Mouse (Mus musculus) spleen, embryonic (tissue): ENCODE results near the gene Ppig.

ENCODE experiments used
- CTCF ChIA-PET: fragments of 350-600 bp; sonication (Branson Sonifier 250); formaldehyde crosslinking; loops from one replicate; lab custom pipeline; 2022; lab: Charles Lee

The Ppig gene

DNA sequence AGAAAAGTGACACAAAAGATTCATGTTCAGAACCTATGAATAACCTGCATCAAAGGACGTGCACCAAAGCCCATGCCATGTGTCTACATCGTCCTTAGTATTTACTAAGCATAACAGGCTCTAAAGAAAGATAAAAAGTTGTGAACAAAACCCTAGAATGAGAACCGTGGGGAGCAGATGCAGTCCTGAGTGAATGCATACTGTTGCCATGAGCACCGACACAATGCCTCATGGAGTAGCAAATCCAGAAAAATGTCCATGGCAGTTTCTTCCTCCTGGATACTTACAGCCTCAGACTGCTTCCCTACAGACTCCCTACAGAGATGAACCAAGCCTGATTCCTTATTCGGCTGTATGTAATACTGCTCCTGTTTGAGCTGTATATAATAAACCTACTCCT lies 38.6 kb downstream of the Ppig start:
- CTCF ChIA-PET = no interaction called here

DNA sequence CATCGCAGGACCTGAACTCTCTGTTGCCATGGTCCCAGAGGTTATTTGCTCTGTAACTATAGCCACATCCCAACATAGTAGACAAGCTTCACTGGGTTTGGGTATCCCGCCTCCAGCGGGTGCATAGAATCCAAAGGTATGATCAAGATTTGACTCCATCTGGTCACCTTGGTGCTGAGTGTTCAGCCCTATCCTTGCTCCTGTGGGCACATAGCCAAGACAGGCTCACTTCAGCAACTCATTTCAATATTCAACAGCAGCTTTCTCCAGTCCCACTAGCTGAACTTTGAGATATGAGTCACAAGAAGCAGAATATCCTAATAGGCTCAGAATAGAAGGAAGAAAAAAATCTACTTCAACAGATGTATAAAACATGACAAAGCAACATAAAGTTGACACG lies 41.0 kb downstream of the Ppig start:
- CTCF ChIA-PET = no interaction called here

DNA sequence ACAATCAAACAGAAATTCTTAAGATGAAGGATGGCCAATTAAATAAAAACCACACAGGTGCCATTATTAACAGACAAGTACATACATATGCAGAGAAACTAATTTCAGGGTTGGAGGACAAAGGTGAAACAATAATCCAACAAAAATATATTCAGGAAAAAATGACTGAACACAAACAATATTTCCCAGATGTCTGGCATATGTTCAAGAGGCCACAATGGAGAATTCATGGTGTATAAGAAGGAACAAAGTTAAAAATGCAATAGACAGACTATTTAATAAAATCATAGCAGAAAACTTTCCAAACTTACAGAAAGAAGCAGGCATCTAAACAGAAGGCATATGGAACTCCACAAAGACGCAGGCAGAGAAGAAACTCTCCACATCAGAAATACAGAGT lies 42.4 kb downstream of the Ppig start:
- CTCF ChIA-PET = no interaction called here

DNA sequence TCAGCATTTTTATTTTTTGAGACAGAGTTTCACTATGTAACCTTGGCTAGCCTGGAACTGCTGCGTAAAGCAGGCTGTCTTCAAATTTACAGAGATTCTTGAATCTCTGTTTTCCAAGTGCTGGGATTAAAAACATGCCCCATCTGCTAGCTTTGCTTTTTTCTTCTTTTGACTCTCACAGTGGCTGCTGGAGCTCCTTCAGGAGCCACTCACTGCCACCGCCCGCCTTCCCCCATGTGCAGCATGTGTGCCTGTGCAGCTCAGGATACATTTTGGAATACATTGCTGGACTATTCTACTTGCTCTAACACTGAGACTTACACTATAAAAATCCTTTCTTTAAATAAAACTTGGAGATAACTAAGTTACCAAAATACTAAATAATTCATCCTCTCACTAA lies 51.0 kb downstream of the Ppig start:
- CTCF ChIA-PET = no interaction called here

DNA sequence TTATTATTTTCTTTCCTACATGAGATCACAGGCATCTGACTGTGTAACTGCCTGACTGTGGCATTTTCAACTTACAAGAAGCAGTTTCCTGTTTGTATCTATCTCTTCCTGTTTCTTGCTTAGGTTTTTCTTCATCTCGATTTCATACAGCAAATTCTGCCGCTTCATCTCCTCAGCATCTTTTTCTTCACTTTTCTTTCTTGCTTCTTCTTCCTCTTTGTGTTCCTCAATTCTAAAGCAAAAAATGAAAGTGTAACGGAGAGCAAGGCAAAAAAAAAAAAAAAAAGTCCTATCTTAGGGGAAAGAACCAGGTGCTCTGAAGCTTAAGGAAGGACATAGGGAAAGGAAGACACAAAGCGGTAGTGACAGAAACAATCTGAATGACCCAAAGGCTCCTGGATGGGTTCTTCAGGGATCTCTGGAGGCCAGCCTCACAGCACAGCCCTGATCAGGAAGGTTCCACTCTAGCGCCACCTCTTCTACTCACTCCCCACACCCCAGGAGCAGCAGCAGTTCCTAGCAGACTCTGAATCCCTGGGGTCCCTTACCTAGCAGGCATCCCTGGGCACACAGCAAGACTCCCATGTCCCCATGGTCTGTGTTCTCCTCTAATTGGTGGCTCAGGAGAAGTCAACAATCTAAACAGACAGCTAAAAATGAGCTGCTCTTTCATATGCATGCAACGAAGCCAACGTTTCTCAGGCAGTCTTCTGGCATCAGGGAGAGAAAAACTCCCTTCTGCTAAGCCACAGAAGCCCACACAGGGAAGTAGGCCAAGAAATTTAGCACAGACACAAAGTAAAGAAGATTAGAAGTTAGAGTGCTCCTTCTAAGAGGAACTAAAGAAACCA lies 55.9 kb downstream of the Ppig start:
- CTCF ChIA-PET = interaction anchor here (0.7 kb wide), 1 partner anchor 13 kb away, joined by 3 read pairs; no protein-coding TSS in a partner anchor

DNA sequence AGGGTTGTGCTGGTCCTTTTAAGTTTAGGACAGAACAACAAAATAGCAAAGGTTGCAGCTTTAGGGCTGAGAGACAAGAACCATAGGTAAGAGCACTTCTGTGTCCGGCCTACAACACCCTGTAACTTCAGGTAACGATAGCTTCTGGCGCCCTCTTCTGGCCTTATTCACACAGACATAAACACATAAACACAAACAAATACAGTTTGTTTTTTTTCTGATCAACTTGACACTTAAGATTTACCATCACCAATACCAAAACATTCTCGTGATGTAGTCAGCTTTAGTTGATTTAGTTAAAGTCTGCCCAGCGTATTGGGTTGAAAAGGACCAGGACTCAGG lies 56.5 kb downstream of the Ppig start:
- CTCF ChIA-PET = interaction anchor here (0.5 kb wide), 1 partner anchor 133 kb away, joined by 6 read pairs; no protein-coding TSS in a partner anchor

DNA sequence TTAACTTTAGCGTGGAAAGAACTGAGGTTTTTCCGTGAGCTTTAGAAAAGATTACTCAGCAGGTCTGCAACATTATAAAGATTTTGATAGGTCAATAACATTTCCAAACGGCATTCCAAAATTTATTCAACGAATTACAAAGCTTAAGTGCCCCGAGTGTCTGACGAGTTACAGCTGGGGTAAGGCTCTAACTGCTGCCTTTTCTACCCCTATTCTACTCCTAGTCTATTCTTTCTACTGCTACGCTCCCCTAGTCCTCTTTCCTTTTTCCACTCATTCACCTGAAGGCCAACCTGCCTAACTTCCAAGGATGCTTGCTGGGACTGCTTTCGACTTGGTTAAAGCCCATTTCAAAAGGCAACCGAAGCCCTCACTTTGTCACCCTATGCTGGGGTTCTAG lies 66.6 kb downstream of the Ppig start:
- CTCF ChIA-PET = interaction anchor here (0.6 kb wide), 1 partner anchor 142 kb away, joined by 8 read pairs; the partner anchor contains the start of gene Bbs5

DNA sequence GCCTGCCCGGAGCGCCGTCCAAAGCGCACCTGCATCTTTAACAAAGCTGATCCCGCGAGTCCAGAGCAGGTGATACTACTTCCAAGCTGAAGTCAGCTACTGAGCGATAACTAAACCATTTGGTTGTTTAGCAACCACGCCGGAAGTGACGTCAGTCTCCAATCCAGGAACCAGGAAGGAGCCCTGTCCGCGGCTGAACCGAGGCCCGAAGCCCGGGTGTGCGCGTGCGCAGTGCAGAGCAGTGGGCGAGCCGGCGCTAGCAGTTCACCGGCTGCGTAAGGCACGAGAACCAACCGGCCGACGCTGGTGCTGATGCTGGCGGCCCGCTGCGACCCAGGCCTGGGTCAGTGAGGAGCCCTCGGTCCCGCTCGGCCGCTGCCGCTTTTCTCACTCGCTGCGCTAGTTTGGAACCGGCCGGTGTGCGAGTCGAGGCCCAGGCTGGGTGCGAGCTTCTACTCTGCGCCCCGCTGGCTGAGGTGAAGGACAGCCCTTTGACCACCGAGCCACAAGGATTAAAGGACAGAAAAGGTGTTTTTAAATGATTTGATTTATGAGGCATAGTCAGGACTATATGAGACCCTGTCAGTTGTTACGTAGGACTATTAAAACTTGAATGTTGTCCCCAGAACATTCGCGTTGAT lies 67.2 kb downstream of the Ppig start, which contains the start of the genes Ccdc173 and Phospho2:
Gene Ccdc173, minus strand, starts transcription at position 147 of the 641 bp plus-strand sequence.
Gene Phospho2, plus strand, starts transcription at position 195 of the 641 bp plus-strand sequence.
- CTCF ChIA-PET = interaction anchor here (0.6 kb wide), 1 partner anchor 143 kb away, joined by 8 read pairs; the partner anchor contains the start of gene Bbs5

DNA sequence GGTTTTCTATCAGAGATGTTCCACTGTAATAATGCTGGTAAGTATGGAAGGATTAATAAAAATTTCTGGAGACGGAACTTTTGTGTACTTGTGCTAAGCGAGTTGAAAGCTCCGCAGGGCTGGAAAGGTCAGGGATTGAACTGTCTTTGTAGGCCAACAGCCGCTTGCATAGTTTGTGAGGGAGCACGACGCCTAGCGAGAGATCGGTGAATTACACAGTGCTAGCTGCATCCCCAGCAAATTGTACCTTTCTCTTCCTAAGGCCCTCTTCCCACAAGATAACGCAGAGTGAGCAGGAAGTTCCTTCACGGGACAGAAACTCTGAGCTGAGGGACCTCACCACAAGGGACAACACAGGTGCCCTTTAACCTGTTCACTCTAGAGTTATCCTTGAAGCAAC lies 67.9 kb downstream of the Ppig start:
- CTCF ChIA-PET = interaction anchor here (0.6 kb wide), 1 partner anchor 87 kb away, joined by 11 read pairs; no protein-coding TSS in a partner anchor

DNA sequence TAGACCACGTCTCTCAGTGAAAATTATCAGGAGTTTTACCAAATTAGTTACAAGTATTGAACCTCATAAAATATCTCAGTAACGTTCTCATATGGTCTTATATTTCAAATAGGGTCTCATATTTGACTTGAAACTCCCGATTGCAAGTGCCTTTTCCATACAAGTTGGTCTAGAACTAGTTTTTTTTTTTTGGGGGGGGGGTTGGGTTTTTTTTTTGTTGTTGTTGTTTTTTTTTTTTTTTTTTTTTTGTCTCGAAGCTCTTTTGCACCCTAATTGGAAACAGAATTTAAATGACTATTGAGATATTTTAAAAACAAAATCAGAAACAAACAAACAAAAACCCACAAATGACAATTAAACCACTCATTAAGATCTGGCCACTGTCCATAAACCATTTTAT lies 68.4 kb downstream of the Ppig start:
- CTCF ChIA-PET = interaction anchor here (0.5 to 0.6 kb wide), 2 partner anchors 13 to 88 kb away, joined by 3 to 11 read pairs; no protein-coding TSS in a partner anchor

DNA sequence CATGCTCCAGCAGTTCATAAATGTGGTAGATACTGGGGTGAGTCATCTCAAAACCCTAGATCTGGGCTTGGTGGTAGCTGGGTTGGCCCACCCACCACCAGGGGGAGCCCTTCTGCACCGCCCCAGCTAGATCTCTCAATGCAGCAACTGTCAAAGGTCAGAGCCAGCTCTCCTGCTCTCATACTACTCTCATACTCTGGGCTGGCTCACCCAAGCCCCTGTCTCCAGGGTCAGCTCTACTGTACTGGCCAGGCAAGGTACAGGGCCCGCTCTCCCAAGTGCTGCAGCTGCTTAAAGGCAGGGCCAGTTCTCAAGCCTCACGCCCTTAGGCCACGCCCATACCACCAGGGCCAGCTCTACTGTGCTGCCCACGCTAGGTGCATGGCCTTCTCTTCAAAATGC lies 80.6 kb downstream of the Ppig start:
- CTCF ChIA-PET = no interaction called here
